Mouse (Mus musculus): Measurements from ENCODE around the gene Arhgef6.

DNA sequence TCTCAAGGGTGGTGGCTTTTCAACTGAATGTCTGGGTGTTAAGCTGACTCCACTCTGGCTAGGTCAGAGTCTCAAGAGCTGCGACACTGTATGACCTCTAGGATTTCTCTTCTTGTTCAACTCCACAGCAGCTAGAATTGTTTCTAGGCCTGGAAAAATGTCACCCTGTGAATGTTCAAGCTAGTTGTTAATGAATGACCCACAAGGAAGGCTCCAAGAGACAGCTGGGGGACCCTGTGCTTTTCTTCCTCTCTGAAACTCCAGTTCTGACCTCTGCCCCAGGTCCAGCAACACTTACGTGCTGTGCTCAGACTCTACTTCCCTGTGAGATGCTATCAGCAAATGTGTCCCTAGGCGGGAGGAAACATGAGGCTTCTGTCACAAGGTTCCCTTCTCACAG, 40.0 kb upstream of the Arhgef6 start:
- TF ChIP-seq EP300 (IDR thresholded peaks at IDR 0.05; ENCODE audit: low read depth): no peak
- no peak for TF ChIP-seq CTCF (IDR thresholded peaks at IDR 0.05; ENCODE audit: low read depth)
